Mouse (Mus musculus) G1E (cell line): ENCODE measurements at regions not wholly inside any gene's neighbourhood (a gene's known extent, or its start where the extent isn't known, plus 50 kb on each side); places are given as distances from the start of the nearest gene placed in this dataset.

Experiments
- CTCF ChIP-seq: IDR thresholded peaks from 2 replicates; pipeline ENCODE4 v1.5.1; 2012; ENCODE audit warnings: low read depth, low read length, inconsistent platforms, mixed read lengths
- GATA1 ChIP-seq: IDR thresholded peaks from 2 replicates; pipeline ENCODE4 v1.6.1; 2012; ENCODE audit warnings: borderline replicate concordance, low read length, inconsistent platforms, mixed read lengths
- TAL1 ChIP-seq: conservative IDR thresholded peaks from 2 replicates; pipeline ENCODE4 v1.6.1; 2012; ENCODE audit warnings: low read depth, low read length, inconsistent platforms, mixed read lengths

DNA sequence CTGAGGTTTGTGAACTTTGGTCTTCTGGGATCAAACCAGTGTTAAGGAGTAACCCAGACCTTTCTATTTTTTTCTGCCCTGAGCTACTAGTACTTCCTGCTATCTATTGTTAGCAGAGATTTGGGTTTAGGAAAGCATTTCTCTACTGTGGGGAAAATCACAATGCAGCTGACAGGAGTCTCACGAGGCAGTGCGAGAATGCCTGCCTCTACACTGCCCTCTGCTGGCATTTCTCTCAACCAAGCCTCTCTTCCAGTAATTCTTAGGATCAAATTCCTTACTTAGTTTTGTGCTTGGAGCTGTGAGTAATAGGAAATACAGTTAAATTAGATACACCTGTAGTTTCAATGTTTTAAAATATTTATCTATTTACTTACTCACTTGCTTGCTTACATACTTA is 432.4 kb downstream of the Plcl1 start:
- TF ChIP-seq CTCF (no peak), GATA1 (no peak), TAL1 (no peak)
